Mouse (Mus musculus) layer of hippocampus, adult 11-12 months (tissue): ENCODE data around the gene Nipa1.

ENCODE experiments used
- DNase-seq: peaks from one replicate; pipeline ENCODE4 v3.0.0; 2022; ENCODE audit warnings: low spot score

The Nipa1 gene

DNA sequence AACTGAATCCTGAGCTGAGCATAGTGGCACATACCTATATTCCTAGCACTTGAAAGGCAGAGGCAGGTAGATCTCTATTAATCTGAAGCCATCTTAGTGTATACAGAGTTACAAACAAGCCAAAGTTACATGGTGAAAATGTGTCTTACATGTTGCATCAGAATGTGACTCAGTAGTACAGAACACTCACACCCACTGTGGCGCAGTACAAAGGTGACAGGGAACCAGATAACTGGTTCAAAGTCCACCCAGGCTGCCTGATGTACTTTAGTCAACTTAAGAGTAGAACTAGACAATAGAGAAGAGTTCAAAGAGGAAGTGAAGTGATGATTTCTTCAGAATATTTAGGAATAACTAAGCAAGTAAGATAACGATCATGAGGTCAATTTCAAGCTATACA, 84.7 kb downstream of the Nipa1 start:
- no peak for DNase-seq

DNA sequence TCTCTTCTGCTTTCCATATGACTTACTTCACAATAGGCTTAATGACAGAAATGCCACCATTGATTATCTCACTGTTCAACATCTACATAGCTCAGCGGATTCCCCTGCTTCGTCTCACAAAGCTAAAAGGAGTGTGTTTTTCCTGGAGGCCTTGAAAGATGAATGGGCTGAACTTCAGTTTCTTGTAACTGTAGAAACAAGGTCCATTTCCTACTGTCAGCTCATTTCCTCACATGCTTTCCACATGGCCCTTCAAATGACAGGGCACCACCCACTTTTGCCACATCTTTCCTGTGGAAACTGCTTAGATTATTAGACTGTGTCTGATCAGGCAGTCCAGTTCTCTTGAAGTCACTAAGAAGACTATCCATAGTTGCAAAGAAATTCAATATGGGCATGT, 91.1 kb downstream of the Nipa1 start:
- no peak for DNase-seq
